Mouse (Mus musculus) thymus, postnatal 36 days (tissue): ENCODE measurements around the gene Pla2g6.

Source experiments
- DNase-seq, 2 experiments: peaks; one replicate each; pipeline ENCODE4 v3.0.0; 2022; ENCODE audit warnings: mixed read lengths in 2 of 2

Gene Pla2g6

GRCm38 (mm10) chr15:79348651-79349050, 20.5 kb upstream of the Pla2g6 start:
- no peak for DNase-seq

- DNase-seq = peak; percentile 77 to 85
Observed at GRCm38 (mm10) chr15:79347845-79348506, 19.8 kb upstream of the Pla2g6 start.

- DNase-seq = peak; percentile 93 to 94
Observed at GRCm38 (mm10) chr15:79347165-79347844, 19.1 kb upstream of the Pla2g6 start.

GRCm38 (mm10) chr15:79346051-79346793, 18.0 kb upstream of the Pla2g6 start, which contains the start of gene Maff:
TSS of gene Maff (plus strand) at chr15:79346621.
- no peak for DNase-seq

- no peak for DNase-seq
Observed at GRCm38 (mm10) chr15:79344627-79345026, 16.4 kb upstream of the Pla2g6 start.

- DNase-seq = no peak
Observed at GRCm38 (mm10) chr15:79342641-79343337, 14.6 kb upstream of the Pla2g6 start.

- no peak for DNase-seq
Observed at GRCm38 (mm10) chr15:79338978-79339377, 10.8 kb upstream of the Pla2g6 start.

GRCm38 (mm10) chr15:79335061-79335655, 7.0 kb upstream of the Pla2g6 start:
- DNase-seq = no peak

- DNase-seq = no peak
Observed at GRCm38 (mm10) chr15:79333409-79333808, 5.2 kb upstream of the Pla2g6 start.

- no peak for DNase-seq
Observed at GRCm38 (mm10) chr15:79330521-79330920, 2.3 kb upstream of the Pla2g6 start.

- DNase-seq = no peak
Observed at GRCm38 (mm10) chr15:79329979-79330363, 1.8 kb upstream of the Pla2g6 start.

- DNase-seq = no peak
Observed at GRCm38 (mm10) chr15:79329346-79329978, 1.3 kb upstream of the Pla2g6 start.

- no peak for DNase-seq
Observed at GRCm38 (mm10) chr15:79328939-79329275, 717 bp upstream of the Pla2g6 start.

- DNase-seq = peak in 1 of 2 experiments; percentile 46
Observed at GRCm38 (mm10) chr15:79326971-79327961, 924 bp downstream of the Pla2g6 start.

GRCm38 (mm10) chr15:79326264-79326663, 1.9 kb downstream of the Pla2g6 start:
- DNase-seq = no peak

- no peak for DNase-seq
Observed at GRCm38 (mm10) chr15:79325742-79326141, 2.4 kb downstream of the Pla2g6 start.

- DNase-seq = no peak
Observed at GRCm38 (mm10) chr15:79324373-79324772, 3.8 kb downstream of the Pla2g6 start.

- peak in 1 of 2 experiments; percentile 16 for DNase-seq
Observed at GRCm38 (mm10) chr15:79323791-79324155, 4.4 kb downstream of the Pla2g6 start.

GRCm38 (mm10) chr15:79322991-79323790, 5.0 kb downstream of the Pla2g6 start:
- peak; percentile 74 to 88 for DNase-seq
